Mouse (Mus musculus) kidney, embryonic 16.5 days (tissue): Measurements from ENCODE around the gene Trmt44. TPM values are rescaled to one million over a fixed set of nuclear protein-coding genes. Genes with fewer than 3 reads are reported as not detected.

Experiments
- ATAC-seq: fragments of 200-750 bp; cut with Nextera tagmentation; 2 replicates; pipeline ENCODE4 v1.8.0; 2017; ENCODE audit warnings: moderate TSS enrichment; ENCODE audit not compliant: low FRiP score, low TSS enrichment
- H3K27ac ChIP-seq: fragments of 300-500 bp; sonication (generic); 2 replicates; pipeline ENCODE4 v1.5.1; 2014; ENCODE audit warnings: low read length
- H3K27me3 ChIP-seq: fragments of 300-500 bp; sonication (generic); 2 replicates; pipeline ENCODE4 v1.6.1; 2014; ENCODE audit warnings: low read length, control low read depth, mixed read lengths; ENCODE audit not compliant: insufficient read depth
- H3K36me3 ChIP-seq: fragments of 300-500 bp; sonication (generic); 2 replicates; pipeline ENCODE4 v1.6.1; 2014; ENCODE audit warnings: low read length, control low read depth, mixed read lengths; ENCODE audit not compliant: insufficient read depth
- H3K4me1 ChIP-seq: fragments of 300-500 bp; sonication (generic); 2 replicates; pipeline ENCODE4 v1.6.1; 2014; ENCODE audit warnings: low read length, control low read depth, mixed read lengths; ENCODE audit not compliant: insufficient read depth
- H3K4me2 ChIP-seq: fragments of 300-500 bp; sonication (generic); replicated peaks from 2 replicates; pipeline ENCODE4 v1.6.1; 2014; ENCODE audit warnings: low read depth, low read length
- H3K4me3 ChIP-seq: fragments of 300-500 bp; sonication (generic); 2 replicates; pipeline ENCODE4 v1.5.1; 2014; ENCODE audit warnings: mild to moderate bottlenecking, low read length
- H3K9ac ChIP-seq: fragments of 300-500 bp; sonication (generic); replicated peaks from 2 replicates; pipeline ENCODE4 v1.6.1; 2014; ENCODE audit warnings: low read length
- H3K9me3 ChIP-seq: fragments of 300-500 bp; sonication (generic); 2 replicates; pipeline ENCODE4 v1.6.1; 2016; ENCODE audit warnings: low read length, control low read depth
- WGBS: fragments of 180-500 bp; shearing (Covaris S2); extraction: QIAGEN DNeasy Blood & Tissue Kit; methylation state at CpG from one replicate; pipeline ENCODE4 v1.1.7; 2014; 5-methylcytosine and 5-hydroxymethylcytosine counted together
- polyA plus RNA-seq: library from polyadenylated mRNA; unstranded; fragments of >200 nt; fragmentation: Nextera tagmentation; extraction: Ambion mirVana; gene quantifications from 2 replicates; pipeline ENCODE4 v1.2.1, GENCODE M21; 2015

Trmt44 gene
- polyA plus RNA-seq, 1 experiment from 2014 or later = 9.5 TPM

GRCm38 (mm10) chr5:35552838-35553539 lies 21.9 kb downstream of the Trmt44 start:
- WGBS = 82% methylated on average over 4 of the region's 4 CpGs

DNA sequence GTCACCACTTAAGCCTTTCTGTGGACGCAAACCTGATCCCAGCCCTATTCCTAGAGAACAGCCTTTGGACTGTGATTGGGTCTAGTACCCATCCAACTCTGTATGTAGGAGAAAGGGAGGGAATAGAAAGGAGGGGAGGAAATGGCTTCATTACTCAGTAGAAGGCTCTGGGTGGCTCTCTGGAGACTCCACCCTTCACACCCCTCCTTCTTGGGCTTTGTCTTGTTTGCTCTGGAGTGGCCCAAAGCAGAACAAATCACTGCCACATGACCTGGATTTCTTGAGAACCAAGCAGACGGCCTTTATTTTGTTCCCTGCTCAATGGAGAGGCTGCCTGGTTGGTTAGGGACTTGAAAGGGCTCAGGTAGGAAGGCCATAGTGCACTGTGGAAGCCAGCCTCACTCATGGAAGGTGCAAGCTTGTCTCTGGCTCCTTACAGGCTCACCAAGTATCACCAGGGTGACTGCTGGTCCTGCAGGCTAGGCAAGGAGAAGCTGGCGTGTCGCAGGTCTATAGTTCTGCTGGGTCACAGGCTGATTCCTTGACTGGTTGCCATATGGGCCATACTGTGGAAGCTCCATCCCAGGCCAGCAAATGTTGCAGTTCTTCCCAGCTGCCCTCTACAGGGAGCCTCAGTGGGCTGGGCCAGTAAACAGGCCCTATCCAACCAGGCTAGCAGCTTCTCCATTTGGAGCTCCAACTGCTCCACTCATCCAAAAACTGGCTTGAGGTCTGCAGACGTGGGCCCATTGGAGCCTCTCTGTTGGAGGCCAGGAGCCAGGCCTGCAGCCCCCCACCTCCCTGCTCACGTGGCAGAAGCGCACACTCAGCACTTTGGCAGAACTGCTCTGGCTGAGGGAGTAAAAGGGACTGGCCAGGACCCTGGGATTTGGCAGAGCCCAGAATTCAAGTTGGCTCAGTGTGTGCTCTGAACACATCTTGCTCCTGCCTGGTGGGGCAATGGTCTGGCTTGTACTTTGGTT lies 22.7 kb downstream of the Trmt44 start:
- Histone ChIP-seq H3K4me3 (no peak overlapping the region), H3K9ac (no peak overlapping the region), H3K9me3 (no peaks in the 10 kb centered on the region), H3K36me3 (peaks cover 10% of the 10 kb centered on the region; the same call in 1 of the 2 replicates), H3K27ac (0 out of 2 replicates have a peak overlapping the region, but pooled peaks have one; percentile 9), H3K4me2 (no peak overlapping the region), H3K27me3 (no peaks in the 10 kb centered on the region), H3K4me1 (no peaks in the 10 kb centered on the region)
- WGBS = 49% methylated on average over 7 of the region's 7 CpGs
- no peak for ATAC-seq

More at GRCm38 (mm10) chr5:35552838-35553539, 21.9 kb downstream of the Trmt44 start:
- Histone ChIP-seq H3K9ac (no peak overlapping the region), H3K9me3 (no peaks in the 10 kb centered on the region), H3K36me3 (peaks cover 14% of the 10 kb centered on the region; the same call in 1 of the 2 replicates), H3K27ac (no peak overlapping the region), H3K27me3 (no peaks in the 10 kb centered on the region), H3K4me3 (no peak overlapping the region), H3K4me2 (no peak overlapping the region), H3K4me1 (no peaks in the 10 kb centered on the region)
- no peak for ATAC-seq

- H3K9me3 ChIP-seq = no peaks in the 10 kb centered on the region
- no peak overlapping the region for H3K27ac ChIP-seq
- no peak for ATAC-seq
- H3K9ac ChIP-seq = no peak overlapping the region
- no peaks in the 10 kb centered on the region for H3K27me3 ChIP-seq
- H3K4me3 ChIP-seq = no peak overlapping the region
- H3K36me3 ChIP-seq = no peaks in the 10 kb centered on the region
- H3K4me2 ChIP-seq = no peak overlapping the region
- no peaks in the 10 kb centered on the region for H3K4me1 ChIP-seq
Observed at GRCm38 (mm10) chr5:35546127-35546526, 28.7 kb downstream of the Trmt44 start.

- H3K4me3 ChIP-seq = no peak overlapping the region
- no peak overlapping the region for H3K4me2 ChIP-seq
- no peaks in the 10 kb centered on the region for H3K27me3 ChIP-seq
- 0 out of 2 replicates have a peak, but pooled peaks cover 3% of the 10 kb centered on the region for H3K4me1 ChIP-seq
- peak overlapping the region; percentile 64 for H3K27ac ChIP-seq
- no peak overlapping the region for H3K9ac ChIP-seq
- no peaks in the 10 kb centered on the region for H3K9me3 ChIP-seq
- WGBS = 81% methylated on average over 4 of the region's 4 CpGs
- H3K36me3 ChIP-seq = no peaks in the 10 kb centered on the region
- no peak for ATAC-seq
Observed at GRCm38 (mm10) chr5:35541059-35541790, 33.6 kb downstream of the Trmt44 start.

GRCm38 (mm10) chr5:35540555-35540954 lies 34.3 kb downstream of the Trmt44 start:
- peak; percentile 40; the same call in 1 of the 2 replicates for ATAC-seq
- Histone ChIP-seq H3K9ac (no peak overlapping the region), H3K4me1 (0 out of 2 replicates have a peak, but pooled peaks cover 3% of the 10 kb centered on the region), H3K27me3 (no peaks in the 10 kb centered on the region), H3K9me3 (no peaks in the 10 kb centered on the region), H3K4me3 (no peak overlapping the region), H3K36me3 (no peaks in the 10 kb centered on the region), H3K27ac (peak overlapping the region; percentile 64), H3K4me2 (no peak overlapping the region)
- WGBS = 48% methylated on average over 5 of the region's 5 CpGs

GRCm38 (mm10) chr5:35539576-35539975 lies 35.3 kb downstream of the Trmt44 start:
- Histone ChIP-seq H3K9me3 (no peaks in the 10 kb centered on the region), H3K4me3 (no peak overlapping the region), H3K27me3 (no peaks in the 10 kb centered on the region), H3K36me3 (no peaks in the 10 kb centered on the region), H3K9ac (no peak overlapping the region), H3K4me1 (0 out of 2 replicates have a peak, but pooled peaks cover 3% of the 10 kb centered on the region), H3K4me2 (no peak overlapping the region), H3K27ac (peak overlapping the region; percentile 13; the same call in 1 of the 2 replicates)
- 54% methylated on average over 4 of the region's 4 CpGs for WGBS
- ATAC-seq = no peak

DNA sequence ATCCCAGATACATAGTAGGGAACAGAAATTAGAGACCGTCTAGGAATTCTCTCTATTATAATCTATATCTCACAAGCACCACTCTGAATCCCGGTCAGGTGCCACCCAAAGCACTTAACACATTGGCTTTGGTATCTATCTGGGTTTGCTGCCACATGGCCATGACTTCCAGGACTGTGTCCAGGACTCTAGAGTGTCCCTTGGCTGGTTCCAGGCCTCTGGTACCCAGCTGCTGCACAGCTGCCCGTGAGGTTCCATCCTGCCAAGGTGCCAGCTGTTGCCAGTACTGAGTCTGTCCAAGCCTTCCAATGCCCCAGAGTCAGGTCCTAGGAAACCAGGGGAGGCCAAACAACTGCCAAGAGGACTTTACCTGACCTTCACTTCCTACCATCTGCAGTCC lies 36.8 kb downstream of the Trmt44 start:
- H3K4me3 ChIP-seq = no peak overlapping the region
- no peak for ATAC-seq
- H3K27me3 ChIP-seq = no peaks in the 10 kb centered on the region
- no peak overlapping the region for H3K9ac ChIP-seq
- no peaks in the 10 kb centered on the region for H3K9me3 ChIP-seq
- H3K4me2 ChIP-seq = no peak overlapping the region
- H3K27ac ChIP-seq = no peak overlapping the region
- WGBS = 86% methylated on average over 3 of the region's 3 CpGs
- H3K4me1 ChIP-seq = 0 out of 2 replicates have a peak, but pooled peaks cover 3% of the 10 kb centered on the region
- no peaks in the 10 kb centered on the region for H3K36me3 ChIP-seq

DNA sequence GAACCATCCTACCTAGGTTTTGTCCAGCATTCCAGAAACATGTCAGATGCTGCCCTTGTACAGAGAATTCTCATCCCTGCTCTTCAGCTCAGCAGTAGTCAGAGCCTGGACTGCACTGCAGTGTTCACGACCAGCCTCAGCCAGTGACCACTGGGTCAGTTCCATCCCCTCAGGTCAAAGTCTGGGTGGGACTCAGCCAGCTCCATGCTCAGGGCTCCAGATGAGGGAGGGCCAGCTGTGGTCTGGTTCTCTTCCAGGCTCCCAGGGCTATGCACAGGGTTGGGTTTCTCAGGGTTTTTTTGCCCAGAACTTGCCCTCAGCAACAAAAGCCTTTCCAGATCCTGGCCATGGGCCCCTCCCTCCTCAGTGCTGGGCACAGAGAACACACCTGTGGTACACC lies 37.4 kb downstream of the Trmt44 start:
- H3K9ac ChIP-seq = no peak overlapping the region
- no peak overlapping the region for H3K4me2 ChIP-seq
- H3K36me3 ChIP-seq = no peaks in the 10 kb centered on the region
- ATAC-seq = no peak
- no peak overlapping the region for H3K4me3 ChIP-seq
- 0 out of 2 replicates have a peak, but pooled peaks cover 3% of the 10 kb centered on the region for H3K4me1 ChIP-seq
- no peak overlapping the region for H3K27ac ChIP-seq
- no peaks in the 10 kb centered on the region for H3K27me3 ChIP-seq
- 42% methylated on average over 1 of the region's 1 CpGs for WGBS
- H3K9me3 ChIP-seq = no peaks in the 10 kb centered on the region

GRCm38 (mm10) chr5:35536271-35536670 lies 38.6 kb downstream of the Trmt44 start:
- Histone ChIP-seq H3K9ac (no peak overlapping the region), H3K4me3 (no peak overlapping the region), H3K27me3 (no peaks in the 10 kb centered on the region), H3K36me3 (no peaks in the 10 kb centered on the region), H3K27ac (no peak overlapping the region), H3K9me3 (no peaks in the 10 kb centered on the region), H3K4me1 (0 out of 2 replicates have a peak, but pooled peaks cover 3% of the 10 kb centered on the region), H3K4me2 (no peak overlapping the region)
- 59% methylated on average over 3 of the region's 3 CpGs for WGBS
- ATAC-seq = no peak
